Mouse (Mus musculus) induced T-regulatory cell, adult 2 months (primary cell): ENCODE measurements around the gene Flnc.
A peak's percentile ranks its signal among the peaks of the same experiment; 100 is the strongest.
"Not testable (repeated sequence)": the region's sequence is repeated elsewhere in the genome, so short reads cannot be mapped to it uniquely, and the experiment has no call there.

ENCODE experiments used
- DNase-seq: peaks from one replicate; pipeline ENCODE4 v3.0.0-alpha.2; 2012; ENCODE audit warnings: low read depth

Gene Flnc

GRCm38 (mm10) chr6:29433038-29433803 lies at the start of gene Flnc:
TSS of gene Flnc (plus strand) at chr6:29433256.
- DNase-seq = peak; percentile 12

- peak; percentile 63 for DNase-seq
Measured at GRCm38 (mm10) chr6:29388052-29388518, 45.0 kb upstream of the Flnc start, which contains the start of gene Opn1sw. TSS of gene Opn1sw (minus strand) at chr6:29388468.

GRCm38 (mm10) chr6:29388606-29389080 lies 44.4 kb upstream of the Flnc start:
- DNase-seq = peak; percentile 26

- no peak for DNase-seq
Measured at GRCm38 (mm10) chr6:29389425-29389824, 43.6 kb upstream of the Flnc start.

- DNase-seq = not testable (repeated sequence)
Measured at GRCm38 (mm10) chr6:29390500-29390899, 42.6 kb upstream of the Flnc start.

GRCm38 (mm10) chr6:29391241-29391640 lies 41.8 kb upstream of the Flnc start:
- not testable (repeated sequence) for DNase-seq

GRCm38 (mm10) chr6:29391802-29392201 lies 41.3 kb upstream of the Flnc start:
- no peak for DNase-seq

- no peak for DNase-seq
Measured at GRCm38 (mm10) chr6:29394286-29394685, 38.8 kb upstream of the Flnc start.

- DNase-seq = peak; percentile 70
Measured at GRCm38 (mm10) chr6:29395910-29396713, 36.9 kb upstream of the Flnc start, which contains the start of gene Ccdc136. TSS of gene Ccdc136 (plus strand) at chr6:29396309.

- no peak for DNase-seq
Measured at GRCm38 (mm10) chr6:29396714-29397540, 36.1 kb upstream of the Flnc start.

- DNase-seq = no peak
Measured at GRCm38 (mm10) chr6:29397575-29397974, 35.5 kb upstream of the Flnc start.

- DNase-seq = no peak
Measured at GRCm38 (mm10) chr6:29399851-29400250, 33.2 kb upstream of the Flnc start.

GRCm38 (mm10) chr6:29402693-29403342 lies 30.2 kb upstream of the Flnc start:
- peak; percentile 40 for DNase-seq

GRCm38 (mm10) chr6:29406412-29406811 lies 26.6 kb upstream of the Flnc start:
- DNase-seq = no peak

- peak; percentile 46 for DNase-seq
Measured at GRCm38 (mm10) chr6:29415446-29415845, 17.6 kb upstream of the Flnc start.

GRCm38 (mm10) chr6:29420596-29420995 lies 12.5 kb upstream of the Flnc start:
- no peak for DNase-seq

- no peak for DNase-seq
Measured at GRCm38 (mm10) chr6:29425118-29425517, 7.9 kb upstream of the Flnc start.

- DNase-seq = no peak
Measured at GRCm38 (mm10) chr6:29426331-29426730, 6.7 kb upstream of the Flnc start.

GRCm38 (mm10) chr6:29428171-29428570 lies 4.9 kb upstream of the Flnc start:
- no peak for DNase-seq

- no peak for DNase-seq
Measured at GRCm38 (mm10) chr6:29430681-29431420, 2.2 kb upstream of the Flnc start.

- DNase-seq = no peak
Measured at GRCm38 (mm10) chr6:29431473-29431872, 1.6 kb upstream of the Flnc start.
